Mouse (Mus musculus) left cerebral cortex, postnatal 36 days (tissue): ENCODE results near the gene Mapkbp1. TPM values are rescaled to one million over a fixed set of nuclear protein-coding genes. Genes with fewer than 3 reads are reported as not detected.

Experiments used
- DNase-seq, 2 experiments: peaks; one replicate each; pipeline ENCODE4 v3.0.0; 2021 to 2022; ENCODE audit warnings: low spot score in 2 of 2, mixed read lengths in 1 of 2
- intact Hi-C: fragments of 180-260 bp; cut with DNase I; formaldehyde crosslinking; loops from one replicate; pipeline ENCODE4 v1.15.1; 2025
- total RNA-seq, 2 experiments: library from RNA; stranded (reverse); gene quantifications; 2 replicates each; pipeline ENCODE4 v1.2.3; 2021

The Mapkbp1 gene
- total RNA-seq, 2 experiments from 2014 or later: 41.6 to 66.9 TPM

- intact Hi-C loops: no loop called here
- DNase-seq: no peak
Measured at GRCm38 (mm10) chr2:120003970-120004369, 31.5 kb downstream of the Mapkbp1 start.

- intact Hi-C loops: no loop called here
- no peak for DNase-seq
Measured at GRCm38 (mm10) chr2:120006696-120007095, 34.2 kb downstream of the Mapkbp1 start.

- DNase-seq: no peak
- intact Hi-C loops: no loop called here
Measured at GRCm38 (mm10) chr2:120007680-120008210, 35.2 kb downstream of the Mapkbp1 start.

- intact Hi-C loops: no loop called here
- DNase-seq: no peak
Measured at GRCm38 (mm10) chr2:120008672-120009071, 36.2 kb downstream of the Mapkbp1 start.

- intact Hi-C loops: loop anchor here (1.0 kb wide), 1 partner anchor 41 kb away; no protein-coding TSS in a partner anchor
- peak in 1 of 2 experiments; percentile 45 for DNase-seq
Measured at GRCm38 (mm10) chr2:120011462-120012200, 39.1 kb downstream of the Mapkbp1 start.

- intact Hi-C loops: no loop called here
- DNase-seq: no peak
Measured at GRCm38 (mm10) chr2:120012924-120013323, 40.4 kb downstream of the Mapkbp1 start.

- intact Hi-C loops: no loop called here
- no peak for DNase-seq
Measured at GRCm38 (mm10) chr2:120013831-120014486, 41.5 kb downstream of the Mapkbp1 start.

GRCm38 (mm10) chr2:120015882-120016281, 43.4 kb downstream of the Mapkbp1 start:
- intact Hi-C loops: no loop called here
- no peak for DNase-seq

- intact Hi-C loops: no loop called here
- DNase-seq: no peak
Measured at GRCm38 (mm10) chr2:120017599-120017998, 45.1 kb downstream of the Mapkbp1 start.

GRCm38 (mm10) chr2:120024337-120024736, 51.8 kb downstream of the Mapkbp1 start:
- DNase-seq: no peak
- intact Hi-C loops: no loop called here

GRCm38 (mm10) chr2:120026984-120027949, 54.8 kb downstream of the Mapkbp1 start, which contains the start of the genes Jmjd7 and Gm28042:
Gene Jmjd7 (plus strand): TSS chr2:120027483.
Gene Gm28042 (plus strand): TSS chr2:120027493.
- peak; percentile 85 to 87 for DNase-seq
- intact Hi-C loops: no loop called here

- intact Hi-C loops: no loop called here
- DNase-seq: no peak
Measured at GRCm38 (mm10) chr2:120027950-120028331, 55.4 kb downstream of the Mapkbp1 start.

- intact Hi-C loops: no loop called here
- DNase-seq: no peak
Measured at GRCm38 (mm10) chr2:120030380-120030779, 57.9 kb downstream of the Mapkbp1 start.

- intact Hi-C loops: no loop called here
- no peak for DNase-seq
Measured at GRCm38 (mm10) chr2:120032726-120033467, 60.4 kb downstream of the Mapkbp1 start, which contains the start of gene Pla2g4b. Gene Pla2g4b (plus strand): TSS chr2:120033417.

- no peak for DNase-seq
- intact Hi-C loops: no loop called here
Measured at GRCm38 (mm10) chr2:120033726-120034125, 61.2 kb downstream of the Mapkbp1 start.

- intact Hi-C loops: no loop called here
- no peak for DNase-seq
Measured at GRCm38 (mm10) chr2:120037744-120038143, 65.2 kb downstream of the Mapkbp1 start.

GRCm38 (mm10) chr2:120040991-120041390, 68.5 kb downstream of the Mapkbp1 start:
- intact Hi-C loops: no loop called here

GRCm38 (mm10) chr2:120044101-120044603, 71.7 kb downstream of the Mapkbp1 start:
- intact Hi-C loops: loop anchor here (1.0 kb wide), 1 partner anchor 25 kb away; no protein-coding TSS in a partner anchor
- DNase-seq: peak; percentile 63 to 75

More at GRCm38 (mm10) chr2:120040991-120041390, 68.5 kb downstream of the Mapkbp1 start:
- no peak for DNase-seq
